Mouse (Mus musculus) central nervous system, embryonic 11.5 days (tissue): ENCODE results near the gene Gm45785. TPM values are rescaled to one million over a fixed set of nuclear protein-coding genes. Genes with fewer than 3 reads are reported as not detected.

Experiments
- polyA plus RNA-seq: library from polyadenylated mRNA; depleted of rRNA; stranded (reverse); fragments of >200 nt; gene quantifications from 2 replicates; pipeline ENCODE4 v1.2.3, GENCODE M21; 2012; rRNA removed

Gm45785 gene
- polyA plus RNA-seq, result 0.08 and 0.14 TPM in 2 replicates

GRCm38 (mm10) chr7:140855860-140856784 lies at the start of gene Gm45785:
Gm45785 (minus strand) TSS chr7:140856331.

GRCm38 (mm10) chr7:140900220-140900619 lies 44.1 kb upstream of the Gm45785 start, which contains the start of gene Cox8b:
Cox8b (minus strand) TSS chr7:140900446.

GRCm38 (mm10) chr7:140881696-140882468 lies 25.8 kb upstream of the Gm45785 start, which contains the start of the genes Psmd13 and Sirt3:
Psmd13 (plus strand) TSS chr7:140881968.
Sirt3 (minus strand) TSS chr7:140882309.

GRCm38 (mm10) chr7:140857550-140858505 lies 1.7 kb upstream of the Gm45785 start, which contains the start of gene Bet1l:
Bet1l (minus strand) TSS chr7:140857577.

GRCm38 (mm10) chr7:140856785-140857549 lies 836 bp upstream of the Gm45785 start, which contains the start of gene Ric8a:
Ric8a (plus strand) TSS chr7:140856957.

GRCm38 (mm10) chr7:140847755-140848580 lies 8.2 kb downstream of the Gm45785 start, which contains the start of gene Odf3:
Odf3 (plus strand) TSS chr7:140847805.

GRCm38 (mm10) chr7:140844905-140845665 lies 11.0 kb downstream of the Gm45785 start, which contains the start of gene Scgb1c1:
Scgb1c1 (plus strand) TSS chr7:140845547.

GRCm38 (mm10) chr7:140834968-140835757 lies 21.0 kb downstream of the Gm45785 start, which contains the start of gene Urah:
Urah (plus strand) TSS chr7:140835018.

GRCm38 (mm10) chr7:140821653-140822329 lies 34.3 kb downstream of the Gm45785 start, which contains the start of gene Zfp941:
Zfp941 (minus strand) TSS chr7:140822178.

GRCm38 (mm10) chr7:140787406-140788052 lies 68.6 kb downstream of the Gm45785 start, which contains the start of gene Syce1:
Syce1 (minus strand) TSS chr7:140787852.

Other genes starting within 250 kb of the Gm45785 start
- gene Olfr61, start 227.4 kb downstream of the Gm45785 start, polyA plus RNA-seq, result not detected in 2 replicates
- gene Olfr53, start 209.9 kb downstream of the Gm45785 start, polyA plus RNA-seq, result not detected in 2 replicates
- gene Olfr539, start 196.4 kb downstream of the Gm45785 start, polyA plus RNA-seq, result under 0.01 TPM in 2 replicates
- gene Olfr45, start 174.4 kb downstream of the Gm45785 start, polyA plus RNA-seq, result not detected in 2 replicates
- gene Olfr541, start 159.1 kb downstream of the Gm45785 start, polyA plus RNA-seq, result not detected in 2 replicates
- not detected in 2 replicates for gene Cyp2e1, start 92.6 kb downstream of the Gm45785 start, polyA plus RNA-seq
- gene Syce1, start 68.5 kb downstream of the Gm45785 start, polyA plus RNA-seq, result 0.12 and 0.24 TPM in 2 replicates
- gene Zfp941, start 34.2 kb downstream of the Gm45785 start, polyA plus RNA-seq, result 2.4 and 4.2 TPM in 2 replicates
- gene Urah, start 21.3 kb downstream of the Gm45785 start, polyA plus RNA-seq, result 0.32 and 0.51 TPM in 2 replicates
- gene Scgb1c1, start 10.8 kb downstream of the Gm45785 start, polyA plus RNA-seq, result not detected in 2 replicates
- not detected in 2 replicates for gene Odf3, start 8.5 kb downstream of the Gm45785 start, polyA plus RNA-seq
- 61.0 and 61.6 TPM in 2 replicates for gene Ric8a, start 626 bp upstream of the Gm45785 start, polyA plus RNA-seq
- gene Bet1l, start 1.2 kb upstream of the Gm45785 start, polyA plus RNA-seq, result 21.6 and 24.4 TPM in 2 replicates
- 167 and 206 TPM in 2 replicates for gene Psmd13, start 25.6 kb upstream of the Gm45785 start, polyA plus RNA-seq
- gene Sirt3, start 26.0 kb upstream of the Gm45785 start, polyA plus RNA-seq, result 22.4 and 26.1 TPM in 2 replicates
- 0.50 and 1.3 TPM in 2 replicates for gene Cox8b, start 44.1 kb upstream of the Gm45785 start, polyA plus RNA-seq
- gene Nlrp6, start 64.6 kb upstream of the Gm45785 start, polyA plus RNA-seq, result 0.17 and 0.53 TPM in 2 replicates
- gene Pgghg, start 85.1 kb upstream of the Gm45785 start, polyA plus RNA-seq, result 15.3 and 24.6 TPM in 2 replicates
- gene Ifitm5, start 94.0 kb upstream of the Gm45785 start, polyA plus RNA-seq, result 0.88 and 2.0 TPM in 2 replicates
- not detected in 2 replicates for gene Gm45717, start 99.6 kb upstream of the Gm45785 start, polyA plus RNA-seq
- gene Ifitm2, start 99.7 kb upstream of the Gm45785 start, polyA plus RNA-seq, result 87.0 and 380 TPM in 2 replicates
- 12.4 and 30.5 TPM in 2 replicates for gene Ifitm1, start 110.9 kb upstream of the Gm45785 start, polyA plus RNA-seq
- 5.5 and 20.2 TPM in 2 replicates for gene Ifitm3, start 154.4 kb upstream of the Gm45785 start, polyA plus RNA-seq
- 0.35 and 0.38 TPM in 2 replicates for gene Ifitm6, start 161.6 kb upstream of the Gm45785 start, polyA plus RNA-seq
- gene Gm17387, start 172.8 kb upstream of the Gm45785 start, polyA plus RNA-seq, result not detected in 2 replicates
- gene B4galnt4, start 204.8 kb upstream of the Gm45785 start, polyA plus RNA-seq, result 68.2 and 109 TPM in 2 replicates
- gene Pkp3, start 221.9 kb upstream of the Gm45785 start, polyA plus RNA-seq, result 1.5 and 2.1 TPM in 2 replicates
- gene Sigirr, start 244.2 kb upstream of the Gm45785 start, polyA plus RNA-seq, result 2.3 and 2.7 TPM in 2 replicates